Mouse (Mus musculus): ENCODE measurements around the gene Agbl1. TPM values are rescaled to one million over a fixed set of nuclear protein-coding genes. Genes with fewer than 3 reads are reported as not detected.
A peak's percentile ranks its signal among the peaks of the same experiment; 100 is the strongest.

Gene Agbl1
- polyA plus RNA-seq, 1 experiment from 2014 or later, result 0.07 TPM

GRCm38 (mm10) chr7:76275061-76275460, 45.4 kb downstream of the Agbl1 start:
- Histone ChIP-seq H3K9me3 (ENCODE audit: low read length) (no peaks in the 10 kb centered on the region), H3K4me2 (replicated peaks; ENCODE audit: low read depth, low read length) (no peak overlapping the region), H3K27me3 (ENCODE audit: insufficient read depth, low read length) (no peaks in the 10 kb centered on the region), H3K27ac (ENCODE audit: low read length) (no peak overlapping the region), H3K36me3 (ENCODE audit: insufficient read depth, low read length) (no peaks in the 10 kb centered on the region), H3K9ac (replicated peaks; ENCODE audit: low read length) (no peak overlapping the region), H3K4me3 (ENCODE audit: low read length) (no peak overlapping the region), H3K4me1 (ENCODE audit: insufficient read depth, low read length) (no peaks in the 10 kb centered on the region)
- ATAC-seq (ENCODE audit: low FRiP score, low TSS enrichment), result no peak

GRCm38 (mm10) chr7:76282831-76283230, 53.1 kb downstream of the Agbl1 start:
- H3K4me2 ChIP-seq (replicated peaks; ENCODE audit: low read depth, low read length), result no peak overlapping the region
- 47% methylated on average over 2 of the region's 2 CpGs for WGBS
- H3K4me1 ChIP-seq (ENCODE audit: insufficient read depth, low read length), result no peaks in the 10 kb centered on the region

DNA sequence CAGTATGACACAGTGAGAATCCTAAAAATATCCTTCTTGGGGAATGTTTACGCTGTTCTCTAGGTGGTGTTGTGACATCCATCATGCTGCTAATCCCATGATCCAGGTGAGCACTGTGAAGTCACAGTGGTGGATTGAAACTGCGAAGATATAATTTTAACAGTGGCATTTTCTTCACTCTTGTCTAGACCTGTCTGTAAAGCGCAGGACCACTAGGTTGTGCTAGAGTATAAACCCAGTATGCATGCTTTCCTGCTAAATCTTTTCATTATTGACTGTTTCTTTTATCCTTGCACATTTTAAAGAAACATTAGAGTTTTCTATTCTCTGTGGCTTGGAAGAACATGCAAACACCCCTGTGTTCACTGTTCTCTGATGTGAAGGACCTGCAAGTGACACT, 57.8 kb downstream of the Agbl1 start:
- Histone ChIP-seq H3K4me3 (ENCODE audit: low read length) (no peak overlapping the region), H3K9me3 (ENCODE audit: low read length) (no peaks in the 10 kb centered on the region), H3K9ac (replicated peaks; ENCODE audit: low read length) (no peak overlapping the region), H3K4me1 (ENCODE audit: insufficient read depth, low read length) (no peaks in the 10 kb centered on the region), H3K27ac (ENCODE audit: low read length) (no peak overlapping the region), H3K4me2 (replicated peaks; ENCODE audit: low read depth, low read length) (no peak overlapping the region), H3K27me3 (ENCODE audit: insufficient read depth, low read length) (no peaks in the 10 kb centered on the region), H3K36me3 (ENCODE audit: insufficient read depth, low read length) (no peaks in the 10 kb centered on the region)
- ATAC-seq (ENCODE audit: low FRiP score, low TSS enrichment), result no peak
- 82% methylated on average over 3 of the region's 3 CpGs for WGBS

More at GRCm38 (mm10) chr7:76282831-76283230, 53.1 kb downstream of the Agbl1 start:
- Histone ChIP-seq H3K36me3 (ENCODE audit: insufficient read depth, low read length) (no peaks in the 10 kb centered on the region), H3K27me3 (ENCODE audit: insufficient read depth, low read length) (no peaks in the 10 kb centered on the region), H3K4me3 (ENCODE audit: low read length) (no peak overlapping the region), H3K9ac (replicated peaks; ENCODE audit: low read length) (no peak overlapping the region), H3K9me3 (ENCODE audit: low read length) (no peaks in the 10 kb centered on the region), H3K27ac (ENCODE audit: low read length) (no peak overlapping the region)
- ATAC-seq (ENCODE audit: low FRiP score, low TSS enrichment), result no peak

DNA sequence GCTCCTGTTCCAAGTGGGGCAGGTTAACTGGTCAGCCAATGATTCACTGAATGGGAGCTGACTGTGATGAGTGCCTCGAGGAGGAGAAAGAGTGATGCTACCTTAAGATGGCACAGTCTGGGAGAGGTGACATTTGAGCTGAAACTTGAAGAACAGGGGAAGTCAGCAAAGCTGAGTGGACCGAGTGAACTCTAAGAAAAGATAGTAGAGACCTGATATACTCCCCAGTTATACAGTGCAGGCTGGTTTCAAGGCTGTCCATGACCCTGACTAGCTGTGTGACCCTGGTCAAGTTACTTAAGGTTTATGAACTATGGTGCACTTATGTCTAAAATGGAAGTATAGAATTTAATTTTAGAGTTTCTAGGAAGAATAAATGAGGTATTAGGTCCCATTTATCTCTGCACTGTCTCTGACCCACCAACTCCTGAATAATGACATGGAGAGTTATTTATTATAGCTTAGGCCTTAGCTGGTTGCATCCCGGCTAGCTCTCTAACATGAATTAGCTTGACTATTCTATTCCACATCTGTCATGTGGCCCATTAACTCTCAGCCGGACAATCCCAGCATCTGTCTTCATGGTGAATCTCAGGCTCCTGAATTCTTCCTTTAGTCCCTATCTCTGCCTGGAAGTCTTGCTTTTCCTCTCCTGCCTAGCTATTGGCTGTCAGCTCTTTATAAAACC, 92.3 kb downstream of the Agbl1 start:
- H3K27ac ChIP-seq (ENCODE audit: low read length), result no peak overlapping the region
- WGBS, result 41% methylated on average over 4 of the region's 4 CpGs
- H3K27me3 ChIP-seq (ENCODE audit: insufficient read depth, low read length), result no peaks in the 10 kb centered on the region
- H3K9me3 ChIP-seq (ENCODE audit: low read length), result no peaks in the 10 kb centered on the region
- no peak overlapping the region for H3K4me3 ChIP-seq (ENCODE audit: low read length)
- H3K36me3 ChIP-seq (ENCODE audit: insufficient read depth, low read length), result no peaks in the 10 kb centered on the region
- no peak overlapping the region for H3K4me2 ChIP-seq (replicated peaks; ENCODE audit: low read depth, low read length)
- ATAC-seq (ENCODE audit: low FRiP score, low TSS enrichment), result peak; percentile 79
- H3K9ac ChIP-seq (replicated peaks; ENCODE audit: low read length), result no peak overlapping the region
- no peaks in the 10 kb centered on the region for H3K4me1 ChIP-seq (ENCODE audit: insufficient read depth, low read length)

- Histone ChIP-seq H3K4me2 (replicated peaks; ENCODE audit: low read depth, low read length) (no peak overlapping the region), H3K9me3 (ENCODE audit: low read length) (no peaks in the 10 kb centered on the region), H3K4me1 (ENCODE audit: insufficient read depth, low read length) (no peaks in the 10 kb centered on the region), H3K27me3 (ENCODE audit: insufficient read depth, low read length) (no peaks in the 10 kb centered on the region), H3K9ac (replicated peaks; ENCODE audit: low read length) (no peak overlapping the region), H3K36me3 (ENCODE audit: insufficient read depth, low read length) (no peaks in the 10 kb centered on the region), H3K4me3 (ENCODE audit: low read length) (no peak overlapping the region), H3K27ac (ENCODE audit: low read length) (no peak overlapping the region)
- ATAC-seq (ENCODE audit: low FRiP score, low TSS enrichment), result no peak
- WGBS, result 48% methylated on average over 2 of the region's 2 CpGs
These were observed 96.4 kb downstream of the Agbl1 start for GRCm38 (mm10) chr7:76326091-76326490.

- Histone ChIP-seq H3K36me3 (ENCODE audit: insufficient read depth, low read length) (no peaks in the 10 kb centered on the region), H3K9ac (replicated peaks; ENCODE audit: low read length) (no peak overlapping the region), H3K4me3 (ENCODE audit: low read length) (no peak overlapping the region), H3K4me2 (replicated peaks; ENCODE audit: low read depth, low read length) (no peak overlapping the region), H3K27me3 (ENCODE audit: insufficient read depth, low read length) (no peaks in the 10 kb centered on the region), H3K4me1 (ENCODE audit: insufficient read depth, low read length) (no peaks in the 10 kb centered on the region), H3K9me3 (ENCODE audit: low read length) (no peaks in the 10 kb centered on the region), H3K27ac (ENCODE audit: low read length) (no peak overlapping the region)
- no peak for ATAC-seq (ENCODE audit: low FRiP score, low TSS enrichment)
- 88% methylated on average over 4 of the region's 4 CpGs for WGBS
These were observed 109.6 kb downstream of the Agbl1 start for GRCm38 (mm10) chr7:76339308-76339707.

GRCm38 (mm10) chr7:76341601-76342000, 111.9 kb downstream of the Agbl1 start:
- WGBS, result 90% methylated on average over 1 of the region's 1 CpGs
- Histone ChIP-seq H3K9ac (replicated peaks; ENCODE audit: low read length) (no peak overlapping the region), H3K4me3 (ENCODE audit: low read length) (no peak overlapping the region), H3K4me2 (replicated peaks; ENCODE audit: low read depth, low read length) (no peak overlapping the region), H3K9me3 (ENCODE audit: low read length) (no peaks in the 10 kb centered on the region), H3K4me1 (ENCODE audit: insufficient read depth, low read length) (no peaks in the 10 kb centered on the region), H3K27me3 (ENCODE audit: insufficient read depth, low read length) (no peaks in the 10 kb centered on the region), H3K36me3 (ENCODE audit: insufficient read depth, low read length) (no peaks in the 10 kb centered on the region), H3K27ac (ENCODE audit: low read length) (no peak overlapping the region)
- no peak for ATAC-seq (ENCODE audit: low FRiP score, low TSS enrichment)

DNA sequence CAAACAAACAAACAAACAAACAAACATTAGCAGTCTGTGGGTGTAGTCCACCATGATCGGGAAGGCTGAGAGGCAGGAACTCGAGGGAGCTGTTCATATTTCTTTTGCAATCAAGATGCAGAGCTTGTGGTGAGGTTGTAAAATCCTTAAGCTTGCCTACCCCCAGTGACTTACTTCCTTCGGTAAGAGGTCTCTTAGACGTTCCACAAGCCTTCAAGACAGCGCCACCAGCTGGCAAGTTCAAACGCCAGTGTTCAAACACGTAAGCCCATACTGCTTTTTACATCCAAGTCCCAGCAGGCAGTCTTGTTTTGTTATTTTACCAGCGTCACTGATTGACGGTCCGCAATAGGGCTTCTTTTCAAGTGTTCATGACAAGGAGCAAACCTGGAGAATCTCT, 123.8 kb downstream of the Agbl1 start:
- Histone ChIP-seq H3K27ac (ENCODE audit: low read length) (no peak overlapping the region), H3K27me3 (ENCODE audit: insufficient read depth, low read length) (no peaks in the 10 kb centered on the region), H3K36me3 (ENCODE audit: insufficient read depth, low read length) (no peaks in the 10 kb centered on the region), H3K4me3 (ENCODE audit: low read length) (no peak overlapping the region), H3K9ac (replicated peaks; ENCODE audit: low read length) (no peak overlapping the region), H3K4me2 (replicated peaks; ENCODE audit: low read depth, low read length) (no peak overlapping the region), H3K9me3 (ENCODE audit: low read length) (no peaks in the 10 kb centered on the region), H3K4me1 (ENCODE audit: insufficient read depth, low read length) (no peaks in the 10 kb centered on the region)
- no peak for ATAC-seq (ENCODE audit: low FRiP score, low TSS enrichment)
- 48% methylated on average over 10 of the region's 10 CpGs for WGBS

GRCm38 (mm10) chr7:76354510-76354909, 124.8 kb downstream of the Agbl1 start:
- H3K9ac ChIP-seq (replicated peaks; ENCODE audit: low read length), result no peak overlapping the region
- ATAC-seq (ENCODE audit: low FRiP score, low TSS enrichment), result no peak
- no peaks in the 10 kb centered on the region for H3K27me3 ChIP-seq (ENCODE audit: insufficient read depth, low read length)
- H3K4me3 ChIP-seq (ENCODE audit: low read length), result no peak overlapping the region
- 12% methylated on average over 3 of the region's 3 CpGs for WGBS
- H3K9me3 ChIP-seq (ENCODE audit: low read length), result no peaks in the 10 kb centered on the region
- H3K4me2 ChIP-seq (replicated peaks; ENCODE audit: low read depth, low read length), result no peak overlapping the region
- H3K36me3 ChIP-seq (ENCODE audit: insufficient read depth, low read length), result no peaks in the 10 kb centered on the region
- no peaks in the 10 kb centered on the region for H3K4me1 ChIP-seq (ENCODE audit: insufficient read depth, low read length)
- H3K27ac ChIP-seq (ENCODE audit: low read length), result no peak overlapping the region

- Histone ChIP-seq H3K27me3 (ENCODE audit: insufficient read depth, low read length) (no peaks in the 10 kb centered on the region), H3K4me1 (ENCODE audit: insufficient read depth, low read length) (no peaks in the 10 kb centered on the region), H3K4me2 (replicated peaks; ENCODE audit: low read depth, low read length) (no peak overlapping the region), H3K4me3 (ENCODE audit: low read length) (no peak overlapping the region), H3K9ac (replicated peaks; ENCODE audit: low read length) (no peak overlapping the region), H3K27ac (ENCODE audit: low read length) (no peak overlapping the region), H3K36me3 (ENCODE audit: insufficient read depth, low read length) (no peaks in the 10 kb centered on the region), H3K9me3 (ENCODE audit: low read length) (no peaks in the 10 kb centered on the region)
- no peak for ATAC-seq (ENCODE audit: low FRiP score, low TSS enrichment)
- 75% methylated on average over 4 of the region's 4 CpGs for WGBS
These were observed 141.6 kb downstream of the Agbl1 start for GRCm38 (mm10) chr7:76371269-76371668.
